Mouse (Mus musculus) E14TG2a.4 (cell line): ENCODE measurements around the gene Gm17359.

ENCODE experiments used
- CTCF ChIP-seq: conservative IDR thresholded peaks from 2 replicates; pipeline ENCODE4 v1.5.1; 2014; ENCODE audit warnings: low read length
- POU5F1 ChIP-seq: IDR thresholded peaks from 2 replicates; pipeline ENCODE4 v1.6.1; 2014; ENCODE audit warnings: low read length, borderline replicate concordance

GRCm38 (mm10) chr3:79287108-79287576 is 49.3 kb upstream of the Gm17359 start:
- TF ChIP-seq CTCF (no peak), POU5F1 (no peak)
